Mouse (Mus musculus): ENCODE data around the gene Copz2.

The Copz2 gene

GRCm38 (mm10) chr11:96867149-96867548, 17.5 kb downstream of the Copz2 start:
- DNase-seq (ENCODE audit: low read depth): peak; percentile 84

- no peak for DNase-seq (ENCODE audit: low read depth)
Measured at GRCm38 (mm10) chr11:96872441-96873379, 23.0 kb downstream of the Copz2 start.

- no peak for DNase-seq (ENCODE audit: low read depth)
Measured at GRCm38 (mm10) chr11:96873601-96874140, 24.0 kb downstream of the Copz2 start.

- no peak for DNase-seq (ENCODE audit: low read depth)
Measured at GRCm38 (mm10) chr11:96875270-96875669, 25.6 kb downstream of the Copz2 start.

GRCm38 (mm10) chr11:96875745-96876144, 26.1 kb downstream of the Copz2 start:
- peak; percentile 64 for DNase-seq (ENCODE audit: low read depth)

GRCm38 (mm10) chr11:96876300-96877040, 26.8 kb downstream of the Copz2 start:
- DNase-seq (ENCODE audit: low read depth): no peak

GRCm38 (mm10) chr11:96877071-96877470, 27.4 kb downstream of the Copz2 start:
- DNase-seq (ENCODE audit: low read depth): no peak

GRCm38 (mm10) chr11:96878715-96879114, 29.0 kb downstream of the Copz2 start:
- DNase-seq (ENCODE audit: low read depth): no peak

- no peak for DNase-seq (ENCODE audit: low read depth)
Measured at GRCm38 (mm10) chr11:96879359-96879758, 29.7 kb downstream of the Copz2 start.

GRCm38 (mm10) chr11:96880296-96880695, 30.6 kb downstream of the Copz2 start:
- no peak for DNase-seq (ENCODE audit: low read depth)

- DNase-seq (ENCODE audit: low read depth): no peak
Measured at GRCm38 (mm10) chr11:96885901-96886340, 36.3 kb downstream of the Copz2 start.

GRCm38 (mm10) chr11:96886942-96887546, 37.4 kb downstream of the Copz2 start:
- no peak for DNase-seq (ENCODE audit: low read depth)

GRCm38 (mm10) chr11:96891784-96892527, 42.3 kb downstream of the Copz2 start:
- DNase-seq (ENCODE audit: low read depth): no peak

- no peak for DNase-seq (ENCODE audit: low read depth)
Measured at GRCm38 (mm10) chr11:96893203-96893842, 43.7 kb downstream of the Copz2 start.

GRCm38 (mm10) chr11:96895886-96896285, 46.2 kb downstream of the Copz2 start:
- no peak for DNase-seq (ENCODE audit: low read depth)

- no peak for DNase-seq (ENCODE audit: low read depth)
Measured at GRCm38 (mm10) chr11:96899449-96900306, 50.0 kb downstream of the Copz2 start.

- no peak for DNase-seq (ENCODE audit: low read depth)
Measured at GRCm38 (mm10) chr11:96901332-96901731, 51.7 kb downstream of the Copz2 start.

GRCm38 (mm10) chr11:96902639-96903635, 53.3 kb downstream of the Copz2 start:
- DNase-seq (ENCODE audit: low read depth): no peak

Data from naive thymus-derived CD4-positive, alpha-beta T cell, adult 2 months (primary cell).